Mouse (Mus musculus) ES-E14 (cell line): ENCODE results near the gene Rbm12.
A peak's percentile ranks its signal among the peaks of the same experiment; 100 is the strongest.
"Not testable (repeated sequence)": the region's sequence is repeated elsewhere in the genome, so short reads cannot be mapped to it uniquely, and the experiment has no call there.

ENCODE experiments used
- CHD2 ChIP-seq: IDR thresholded peaks from 2 replicates; pipeline ENCODE4 v1.6.1; 2014; ENCODE audit warnings: mild to moderate bottlenecking, low read depth, low read length, inconsistent platforms
- HCFC1 ChIP-seq: IDR thresholded peaks from 2 replicates; pipeline ENCODE4 v1.6.1; 2012; ENCODE audit warnings: low read length, inconsistent platforms, borderline replicate concordance; ENCODE audit not compliant: insufficient read depth
- MAFK ChIP-seq: IDR thresholded peaks from 2 replicates; pipeline ENCODE4 v1.6.1; 2014; ENCODE audit warnings: mild to moderate bottlenecking, low read depth, low read length, inconsistent platforms; ENCODE audit not compliant: insufficient read depth
- ZC3H11A ChIP-seq: IDR thresholded peaks from 2 replicates; pipeline ENCODE4 v1.6.1; 2012; ENCODE audit warnings: low read depth, mild to moderate bottlenecking, inconsistent platforms, low read length, borderline replicate concordance
- ZNF384 ChIP-seq: IDR thresholded peaks from 2 replicates; pipeline ENCODE4 v1.6.1; 2012; ENCODE audit warnings: low read depth, low read length, inconsistent platforms

DNA sequence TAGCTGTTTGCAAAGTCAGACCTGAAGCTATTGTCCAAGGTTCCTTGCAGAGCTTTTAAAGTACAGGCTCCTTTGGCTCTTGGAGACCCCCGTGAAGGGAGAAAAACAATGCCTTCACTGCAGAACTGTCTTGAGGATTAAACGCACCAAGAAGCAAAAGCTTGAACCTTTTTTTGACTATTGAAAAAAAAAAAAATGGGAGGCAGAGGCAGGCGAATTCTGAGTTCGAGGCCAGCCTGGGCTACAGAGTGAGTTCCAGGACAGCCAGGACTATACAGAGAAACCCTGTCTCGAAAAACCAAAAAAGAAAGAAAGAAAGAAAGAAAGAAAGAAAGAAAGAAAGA is 274 bp upstream of the Rbm12 start:
- not testable (repeated sequence) for TF ChIP-seq CHD2, MAFK, ZC3H11A, HCFC1
- TF ChIP-seq ZNF384: peak; percentile 41; the same call in 1 of the 2 replicates
